Mouse (Mus musculus) erythroblast, embryonic 14.5 days (primary cell): ENCODE data around the gene Gm5580. TPM values are rescaled to one million over a fixed set of nuclear protein-coding genes. Genes with fewer than 3 reads are reported as not detected.
"Not testable (repeated sequence)": the region's sequence is repeated elsewhere in the genome, so short reads cannot be mapped to it uniquely, and the experiment has no call there.

Experiments
- H3K27me3 ChIP-seq: 2 replicates; pipeline ENCODE4 v1.6.1; 2012; ENCODE audit warnings: inconsistent platforms; ENCODE audit not compliant: control insufficient read depth
- H3K36me3 ChIP-seq: 2 replicates; pipeline ENCODE4 v1.6.1; 2012; ENCODE audit warnings: mild to moderate bottlenecking, inconsistent platforms; ENCODE audit not compliant: control insufficient read depth
- H3K4me1 ChIP-seq: 2 replicates; pipeline ENCODE4 v1.6.1; 2012; ENCODE audit warnings: inconsistent platforms; ENCODE audit not compliant: control insufficient read depth
- H3K4me3 ChIP-seq: replicated peaks from 2 replicates; pipeline ENCODE3; 2012; ENCODE audit warnings: moderate library complexity, mild to moderate bottlenecking, inconsistent platforms
- H3K9me3 ChIP-seq: 2 replicates; pipeline ENCODE4 v1.6.1; 2012; ENCODE audit warnings: low read length, inconsistent platforms, mixed read lengths; ENCODE audit not compliant: control insufficient read depth
- GATA1 ChIP-seq: IDR thresholded peaks from 2 replicates; pipeline ENCODE4 v1.6.1; 2012; ENCODE audit warnings: low read length, inconsistent platforms, mixed read lengths
- TAL1 ChIP-seq: IDR thresholded peaks from 3 replicates; pipeline ENCODE4 v1.6.1; 2012; ENCODE audit warnings: low read length, inconsistent platforms, mixed read lengths
- polyA plus RNA-seq: library from polyadenylated mRNA; stranded (reverse); fragments of >175 nt; gene quantifications from 2 replicates; pipeline ENCODE4 v1.2.3, GENCODE M21; 2012

Gm5580 gene
- polyA plus RNA-seq, result not detected in 2 replicates

DNA sequence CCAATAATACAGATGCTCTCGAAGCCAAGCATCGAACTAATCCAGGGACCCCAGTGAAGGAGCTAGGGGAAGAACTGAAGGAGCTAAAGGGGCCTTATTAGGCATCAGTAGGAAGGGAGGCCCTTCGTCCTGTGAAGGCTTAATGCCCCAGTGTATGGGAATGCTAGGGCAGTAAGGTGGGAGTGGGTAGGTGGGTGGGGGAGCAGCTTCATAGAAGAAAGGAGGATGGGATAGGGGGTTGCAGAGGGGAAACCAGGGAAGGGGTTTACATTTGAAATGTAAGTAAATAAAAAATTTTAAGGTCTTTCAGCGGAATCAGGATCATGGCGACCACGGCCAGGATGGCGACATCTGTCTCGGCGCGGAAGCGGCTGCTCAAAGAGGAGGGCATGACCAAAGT is at the start of gene Gm5580:
TSS of gene Gm5580 (plus strand) at position 301 of the 400 bp plus-strand sequence.
- not testable (repeated sequence) for H3K9me3 ChIP-seq, H3K4me1 ChIP-seq, H3K27me3 ChIP-seq

DNA sequence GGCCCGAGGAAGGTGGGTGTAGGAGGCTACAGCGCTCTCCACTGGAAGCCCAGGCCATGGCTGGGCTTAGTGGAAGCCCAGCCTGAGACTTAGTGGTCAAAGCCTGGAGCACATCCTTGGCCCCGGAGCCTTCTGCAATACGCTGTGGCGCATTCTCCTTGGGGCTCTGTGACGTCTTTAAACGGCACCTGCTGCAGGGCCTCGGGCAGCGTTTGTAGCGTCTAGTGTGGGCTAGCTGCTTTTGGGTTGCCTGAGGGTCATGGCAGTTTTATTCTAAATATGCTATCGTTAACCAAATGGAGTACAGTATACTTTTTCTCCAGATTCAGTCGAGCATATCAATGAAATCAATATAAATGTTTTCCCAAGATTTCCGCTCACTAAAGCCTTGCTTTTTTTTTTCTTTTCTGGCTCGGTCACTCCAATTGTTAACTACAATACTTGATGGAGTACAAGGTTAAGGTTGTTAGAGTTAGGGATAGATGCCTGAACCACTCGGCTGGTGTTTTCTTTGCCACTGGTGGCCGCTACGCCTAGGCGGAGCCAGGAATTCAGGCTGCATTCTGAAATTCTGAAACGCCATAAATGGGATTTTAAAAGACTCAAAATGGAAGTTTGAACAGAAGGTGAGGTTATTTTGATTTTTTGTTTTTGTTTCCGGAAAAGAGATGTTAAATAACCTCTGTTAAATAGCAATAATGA is 44.5 kb upstream of the Gm5580 start, which contains the start of gene Olfr212:
TSS of gene Olfr212 (plus strand) at position 215 of the 702 bp plus-strand sequence.
- H3K27me3 ChIP-seq, H3K4me1 ChIP-seq, H3K4me3 ChIP-seq, H3K36me3 ChIP-seq: not testable (repeated sequence)
- peaks cover 31% of the 10 kb centered on the region for H3K9me3 ChIP-seq

More for the DNA sequence above, at the start of gene Gm5580:
- H3K4me3 ChIP-seq, H3K36me3 ChIP-seq: not testable (repeated sequence)

DNA sequence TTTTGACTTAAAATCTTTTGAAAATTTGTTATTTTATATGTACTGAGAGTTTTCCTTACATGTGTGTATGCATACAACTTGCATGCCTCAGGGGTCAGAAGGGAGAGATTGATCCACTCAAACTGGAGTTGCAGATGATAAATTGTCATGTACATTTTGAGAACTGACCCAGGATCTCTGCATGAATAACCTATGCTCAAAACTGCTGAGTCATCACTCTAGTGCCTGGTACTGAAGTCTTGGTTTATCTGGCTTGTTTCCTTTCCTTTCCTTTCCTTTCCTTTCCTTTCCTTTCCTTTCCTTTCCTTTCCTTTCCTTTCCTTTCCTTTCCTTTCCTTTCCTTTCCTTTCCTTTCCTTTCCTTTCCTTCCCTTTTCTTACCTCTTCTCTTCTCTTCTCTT is 36.1 kb upstream of the Gm5580 start:
- no peak for TF ChIP-seq TAL1
- no peak for TF ChIP-seq GATA1
- Histone ChIP-seq H3K9me3 (peaks cover 2% of the 10 kb centered on the region; the same call in 1 of the 2 replicates), H3K36me3 (no peaks in the 10 kb centered on the region), H3K27me3 (no peaks in the 10 kb centered on the region), H3K4me3 (no peak overlapping the region), H3K4me1 (no peaks in the 10 kb centered on the region)

DNA sequence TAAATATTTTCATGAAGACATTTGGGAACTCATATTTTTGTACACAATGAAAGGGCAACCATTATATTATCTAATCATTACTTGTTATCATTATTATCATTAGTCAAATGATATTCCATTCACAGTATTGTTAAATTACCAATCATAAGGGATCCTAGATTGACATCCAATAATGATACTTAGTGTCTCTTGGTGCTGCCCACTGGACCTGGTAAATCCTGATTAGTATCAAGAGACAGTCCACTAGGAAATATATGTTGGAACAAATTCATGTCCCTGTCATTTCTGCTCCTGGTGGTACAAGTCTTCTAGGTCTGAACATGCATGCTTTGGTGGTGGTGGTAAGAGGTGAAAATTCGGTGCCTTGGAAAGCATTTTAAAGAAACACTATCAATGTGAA is 12.8 kb upstream of the Gm5580 start, which contains the start of gene Olfr213:
TSS of gene Olfr213 (plus strand) at position 301 of the 400 bp plus-strand sequence.
- TF ChIP-seq TAL1, result no peak
- no peak for TF ChIP-seq GATA1
- no peaks in the 10 kb centered on the region for H3K27me3 ChIP-seq
- no peak within 1 kb of the TSS for H3K4me3 ChIP-seq
- no peaks in the 10 kb centered on the region for H3K9me3 ChIP-seq
- H3K4me1 ChIP-seq, result no peaks in the 10 kb centered on the region
- H3K36me3 ChIP-seq, result no peaks in the 10 kb centered on the region

DNA sequence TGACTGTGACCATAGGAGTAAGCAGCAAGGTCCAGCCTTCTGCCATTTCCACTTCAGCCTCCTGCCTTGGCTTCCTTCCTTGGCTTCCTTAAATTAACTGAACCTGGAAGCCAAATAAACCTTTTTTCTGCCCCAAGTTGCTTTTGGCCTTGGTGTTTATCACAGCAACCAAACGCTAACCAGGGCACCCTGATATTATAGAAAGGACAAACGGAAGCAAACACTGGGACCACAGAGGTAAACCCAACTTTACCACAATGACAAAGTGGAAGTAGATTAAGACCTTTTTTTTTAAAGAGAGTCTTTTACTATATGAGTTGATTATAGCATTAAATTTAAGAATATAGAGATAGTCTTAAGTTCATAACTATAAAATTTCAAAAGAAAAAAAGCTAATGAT is 8.4 kb upstream of the Gm5580 start:
- no peaks in the 10 kb centered on the region for H3K4me1 ChIP-seq
- no peaks in the 10 kb centered on the region for H3K36me3 ChIP-seq
- TF ChIP-seq TAL1, result no peak
- no peak for TF ChIP-seq GATA1
- no peak overlapping the region for H3K4me3 ChIP-seq
- no peaks in the 10 kb centered on the region for H3K9me3 ChIP-seq
- H3K27me3 ChIP-seq, result no peaks in the 10 kb centered on the region

DNA sequence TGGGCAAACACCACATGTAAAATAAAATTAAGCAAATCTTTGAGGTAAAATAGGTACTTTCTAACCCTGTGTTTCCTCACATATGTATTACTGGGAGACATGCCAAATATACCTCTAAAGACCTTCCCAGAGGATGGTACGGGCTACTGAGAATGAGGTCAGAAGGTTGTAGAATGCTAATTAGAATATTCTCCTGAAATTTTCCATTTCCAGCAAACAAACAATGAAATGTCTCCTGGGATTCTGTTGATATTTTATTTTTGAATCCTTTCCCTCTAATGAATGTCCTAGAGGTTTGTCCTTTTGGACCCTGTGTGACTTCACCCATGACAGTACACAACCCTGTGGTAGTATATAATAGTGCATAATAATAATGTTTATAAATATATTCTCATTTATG is 3.0 kb downstream of the Gm5580 start, which contains the start of gene Olfr214:
TSS of gene Olfr214 (plus strand) at position 301 of the 400 bp plus-strand sequence.
- Histone ChIP-seq H3K27me3 (no peaks in the 10 kb centered on the region), H3K36me3 (no peaks in the 10 kb centered on the region), H3K9me3 (peaks cover 6% of the 10 kb centered on the region), H3K4me3 (no peak within 1 kb of the TSS), H3K4me1 (no peaks in the 10 kb centered on the region)
- TF ChIP-seq GATA1, result no peak
- TF ChIP-seq TAL1, result no peak

DNA sequence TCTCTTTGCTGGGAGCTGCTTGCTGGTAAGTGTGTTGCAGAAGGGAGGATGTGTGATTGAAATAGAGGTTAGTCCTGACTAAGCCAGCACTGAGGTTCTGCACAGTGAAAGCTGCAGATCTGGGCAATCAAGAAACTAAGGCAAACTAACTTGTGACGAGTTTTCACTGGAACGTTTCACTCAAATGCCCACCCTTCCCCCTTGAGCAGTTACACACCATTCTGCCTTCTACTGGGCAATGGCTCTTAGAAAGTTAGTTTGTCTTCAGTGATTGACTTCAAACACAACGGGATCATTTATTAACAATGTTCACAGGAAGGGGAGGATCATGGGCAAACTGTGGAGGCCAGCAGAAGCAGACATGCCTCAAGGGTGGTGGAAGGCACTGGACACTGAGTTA is 4.0 kb downstream of the Gm5580 start:
- H3K4me1 ChIP-seq, result no peaks in the 10 kb centered on the region
- H3K4me3 ChIP-seq, result no peak overlapping the region
- no peak for TF ChIP-seq GATA1
- TF ChIP-seq TAL1, result no peak
- H3K27me3 ChIP-seq, result no peaks in the 10 kb centered on the region
- H3K36me3 ChIP-seq, result no peaks in the 10 kb centered on the region
- peaks cover 6% of the 10 kb centered on the region for H3K9me3 ChIP-seq

DNA sequence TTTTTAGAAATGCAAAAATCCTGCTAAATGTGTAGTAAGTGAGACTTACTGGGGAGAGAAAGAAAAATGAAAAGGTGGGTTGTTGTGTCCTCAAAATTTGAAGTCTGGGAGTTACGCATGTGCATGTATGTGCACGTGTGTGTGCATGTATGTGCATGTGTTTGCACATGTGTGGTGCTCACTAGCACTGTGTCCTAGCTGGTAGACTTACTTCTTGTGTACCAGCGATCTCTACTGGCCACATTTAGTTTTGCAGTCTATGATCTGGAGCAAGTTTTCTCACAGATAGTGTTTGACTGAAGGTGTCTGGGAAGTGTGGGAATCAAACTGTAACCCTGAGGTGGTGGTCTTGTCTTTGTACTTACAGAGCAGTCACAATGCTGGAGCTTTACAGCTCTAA is 18.9 kb downstream of the Gm5580 start:
- no peaks in the 10 kb centered on the region for H3K9me3 ChIP-seq
- no peaks in the 10 kb centered on the region for H3K36me3 ChIP-seq
- H3K4me1 ChIP-seq, result no peaks in the 10 kb centered on the region
- no peak overlapping the region for H3K4me3 ChIP-seq
- H3K27me3 ChIP-seq, result no peaks in the 10 kb centered on the region
- TF ChIP-seq TAL1, result no peak
- no peak for TF ChIP-seq GATA1

DNA sequence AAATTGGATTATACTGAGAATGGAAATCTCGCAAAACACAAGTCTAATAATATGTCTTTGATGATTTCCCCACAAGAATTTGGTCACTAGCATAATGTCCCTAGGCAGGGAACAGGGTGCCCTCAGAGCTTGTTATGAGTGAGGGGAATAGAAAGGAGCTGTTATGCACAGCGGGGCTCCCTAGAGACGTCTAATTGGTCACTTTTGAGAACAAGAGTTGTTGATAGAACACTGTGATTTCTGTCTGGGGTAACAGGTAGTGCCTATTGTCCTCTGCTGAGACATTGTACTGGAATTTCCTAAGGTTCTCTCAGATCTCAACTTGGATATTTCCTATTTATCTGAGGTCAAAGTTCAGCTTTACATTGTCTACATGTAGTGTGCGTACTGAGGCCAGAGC is 33.2 kb downstream of the Gm5580 start, which contains the start of gene Olfr215:
TSS of gene Olfr215 (minus strand) at position 101 of the 400 bp plus-strand sequence.
- Histone ChIP-seq H3K36me3 (no peaks in the 10 kb centered on the region), H3K4me1 (no peaks in the 10 kb centered on the region), H3K4me3 (no peak within 1 kb of the TSS), H3K27me3 (no peaks in the 10 kb centered on the region), H3K9me3 (no peaks in the 10 kb centered on the region)
- TF ChIP-seq TAL1 (no peak), GATA1 (no peak)

DNA sequence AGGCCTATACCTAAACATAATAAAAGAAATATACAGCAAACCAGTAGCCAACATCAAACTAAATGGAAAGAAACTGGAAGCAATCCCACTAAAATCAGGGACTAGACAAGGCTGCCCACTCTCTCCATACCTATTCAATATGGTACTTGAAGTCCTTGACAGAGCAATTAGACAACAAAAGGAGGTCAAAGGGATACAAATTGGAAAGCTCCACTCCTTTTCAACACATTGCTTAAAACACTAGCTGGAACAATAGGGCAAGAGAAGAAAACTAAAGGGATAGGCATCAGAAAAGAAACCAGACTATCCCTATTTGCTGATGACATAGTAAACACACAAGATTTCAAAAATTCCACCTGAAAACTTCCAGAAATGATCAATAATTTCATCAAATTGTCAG is 50.0 kb downstream of the Gm5580 start:
- not testable (repeated sequence) for H3K4me3 ChIP-seq, H3K4me1 ChIP-seq, H3K36me3 ChIP-seq, H3K9me3 ChIP-seq, H3K27me3 ChIP-seq

Other genes starting within 250 kb of the Gm5580 start
- gene March8, start 213.1 kb upstream of the Gm5580 start, polyA plus RNA-seq, result 4.5 and 5.5 TPM in 2 replicates
- gene Alox5, start 90.0 kb upstream of the Gm5580 start, polyA plus RNA-seq, result 0.08 TPM in 1 of 2 replicates, not detected in the other
- not detected in 2 replicates for gene Olfr211, start 62.0 kb upstream of the Gm5580 start, polyA plus RNA-seq
- not detected in 2 replicates for gene Olfr212, start 44.6 kb upstream of the Gm5580 start, polyA plus RNA-seq
- not detected in 2 replicates for gene Olfr213, start 12.7 kb upstream of the Gm5580 start, polyA plus RNA-seq
- not detected in 2 replicates for gene Olfr214, start 3.1 kb downstream of the Gm5580 start, polyA plus RNA-seq
- not detected in 2 replicates for gene Olfr215, start 33.1 kb downstream of the Gm5580 start, polyA plus RNA-seq
- 0.02 and 0.04 TPM in 2 replicates for gene Zfp422, start 77.9 kb downstream of the Gm5580 start, polyA plus RNA-seq
- 0.03 and 0.11 TPM in 2 replicates for gene Depp1, start 99.5 kb downstream of the Gm5580 start, polyA plus RNA-seq
- 0.02 and 0.07 TPM in 2 replicates for gene Rassf4, start 122.8 kb downstream of the Gm5580 start, polyA plus RNA-seq
- not detected in 2 replicates for gene Tmem72, start 165.8 kb downstream of the Gm5580 start, polyA plus RNA-seq